ENCODE assay signal across 8 mouse cellular contexts in genomic region chr17:27028284-27028795, GRCm38 (mm10). TPM values are rescaled to one million over a fixed set of nuclear protein-coding genes. Genes with fewer than 3 reads are reported as not detected.
DNase-seq lines count a peak whose midpoint lies in the region; ATAC-seq and TF ChIP-seq lines count a peak whose summit lies in the region.

No protein-coding gene starts in this region.

- peaks cover 2 to 18% of the 10 kb centered on the region in 2 experiments; a peak in 2 of 4 replicates for H3K4me1 ChIP-seq in ES-E14 (ENCODE audit: control insufficient read depth in 2 of 2, insufficient read depth in 2 of 2, low read length in 2 of 2, poor library complexity in 1 of 2)
- peaks cover 16% of the 10 kb centered on the region for H3K4me1 ChIP-seq in forebrain, embryonic 16.5 days (replicated peaks; ENCODE audit: control insufficient read depth, insufficient read depth, low read length)
- H3K4me1 ChIP-seq in lung, embryonic 15.5 days: peaks cover 20% of the 10 kb centered on the region

- DNase-seq in ES-E14 (ENCODE audit: low read depth, low spot score): peak; percentile 75
- peak; percentile 90 for DNase-seq in cerebellum, adult 11-12 months
- peak; percentile 95 for DNase-seq in heart, postnatal 4 days
- peak; percentile 84 to 89 for DNase-seq in layer of hippocampus, adult 8-10 months (ENCODE audit: low spot score in 2 of 2)
- peak; percentile 83 for DNase-seq in ovary, adult 18-20 months (ENCODE audit: low spot score)
- DNase-seq in thymus, postnatal 0 days (ENCODE audit: low spot score): peak; percentile 78

- WGBS in forebrain, embryonic 16.5 days: under 1% methylated on average over 19 of the region's 19 CpGs
- WGBS in lung, embryonic 15.5 days: 1% methylated on average over 19 of the region's 19 CpGs

- peak overlapping the region; percentile 79 to 88 for H3K4me3 ChIP-seq in ES-E14 (ENCODE audit: insufficient read depth in 1 of 2, low read depth in 1 of 2, low read length in 2 of 2, poor library complexity in 1 of 2, severe bottlenecking in 1 of 2)
- peak overlapping the region; percentile 83 for H3K4me3 ChIP-seq in forebrain, embryonic 16.5 days (replicated peaks; ENCODE audit: low read length)
- peak overlapping the region; percentile 63 for H3K4me3 ChIP-seq in lung, embryonic 15.5 days

- in situ Hi-C loops in ES-E14 (cut with MboI; ENCODE audit: low sequenced_read_pairs in 2 of 2, unreplicated experiment in 2 of 2): no loop called here

- H3K4me2 ChIP-seq in forebrain, embryonic 16.5 days (ENCODE audit: low read length): peak overlapping the region; percentile 95
- H3K4me2 ChIP-seq in lung, embryonic 15.5 days: peak overlapping the region; percentile 83

- no peaks in the 10 kb centered on the region for H3K27me3 ChIP-seq in forebrain, embryonic 16.5 days (replicated peaks; ENCODE audit: control insufficient read depth, insufficient read depth, low read length)
- no peaks in the 10 kb centered on the region for H3K27me3 ChIP-seq in lung, embryonic 15.5 days

- H3K9ac ChIP-seq in ES-E14 (ENCODE audit: insufficient read depth, low read depth, low read length, poor library complexity, severe bottlenecking): peak overlapping the region; percentile 88
- peak overlapping the region; percentile 96 for H3K9ac ChIP-seq in forebrain, embryonic 16.5 days (replicated peaks; ENCODE audit: low read depth, low read length)
- peak overlapping the region; percentile 97 for H3K9ac ChIP-seq in lung, embryonic 15.5 days

- no peaks in the 10 kb centered on the region for H3K9me3 ChIP-seq in ES-E14 (ENCODE audit: control insufficient read depth, insufficient read depth, low read depth, low read length)
- H3K9me3 ChIP-seq in forebrain, embryonic 16.5 days (ENCODE audit: control insufficient read depth, low read length): no peaks in the 10 kb centered on the region
- no peaks in the 10 kb centered on the region for H3K9me3 ChIP-seq in lung, embryonic 15.5 days

- ATAC-seq in forebrain, embryonic 16.5 days: peak; percentile 87
- peak; percentile 80 for ATAC-seq in lung, embryonic 15.5 days (ENCODE audit: borderline replicate concordance, extremely low read depth, low FRiP score, low TSS enrichment)

- H3K27ac ChIP-seq in ES-E14 (ENCODE audit: insufficient read depth, low read depth, low read length, poor library complexity, severe bottlenecking): peak overlapping the region; percentile 64; the same call in 1 of the 2 replicates
- H3K27ac ChIP-seq in forebrain, embryonic 16.5 days (ENCODE audit: low read length): peak overlapping the region; percentile 60
- peak overlapping the region; percentile 71 for H3K27ac ChIP-seq in lung, embryonic 15.5 days

- peaks cover 11% of the 10 kb centered on the region; the same call in 1 of the 2 replicates for H3K36me3 ChIP-seq in ES-E14 (ENCODE audit: control insufficient read depth, insufficient read depth, low read length, poor library complexity, severe bottlenecking)
- H3K36me3 ChIP-seq in forebrain, embryonic 16.5 days (ENCODE audit: control insufficient read depth, insufficient read depth): peaks cover 2% of the 10 kb centered on the region; the same call in 1 of the 2 replicates
- H3K36me3 ChIP-seq in lung, embryonic 15.5 days: peaks cover 15% of the 10 kb centered on the region; the same call in 1 of the 2 replicates

TF ChIP-seq in ES-E14, 5 proteins besides CTCF, POLR2A, EP300 and RAD21:
- TF ChIP-seq HCFC1 (IDR thresholded peaks at IDR 0.05; ENCODE audit: borderline replicate concordance, insufficient read depth, low read length) (no peak; the same call in 1 of the 2 replicates), CHD2 (IDR thresholded peaks at IDR 0.05; ENCODE audit: low read depth, low read length) (peak; percentile 75)

RNA-seq across cellular contexts. Expression of gene Bak1, which starts 0.5 kb away (rescaled TPM):
- total RNA-seq in ES-E14 (2012; rRNA removed): 36.4 and 53.2 TPM in 2 replicates
- polyA plus RNA-seq in forebrain, embryonic 16.5 days (2015; fragmentation: Nextera tagmentation; extraction: Ambion mirVana): 2.2 and 2.7 TPM in 2 replicates
- 10 to 100 TPM; 46.8 to 52.4 TPM for total RNA-seq in heart, postnatal 4 days (2021)
- total RNA-seq in layer of hippocampus, adult 8-10 months (2022): 10 to 100 TPM; 11.6 to 15.9 (median 13.7) TPM
- 5.2 and 6.0 TPM in 2 replicates for polyA plus RNA-seq in lung, embryonic 15.5 days (2015; fragmentation: Nextera tagmentation; extraction: Ambion mirVana)
- 5.8 and 6.9 TPM in 2 replicates for polyA plus RNA-seq in thymus, postnatal 0 days (2015; fragmentation: Nextera tagmentation; extraction: Ambion mirVana)

RNA-seq across cellular contexts. Expression of gene Itpr3, which starts 28.8 kb away (rescaled TPM):
- total RNA-seq in ES-E14 (2012; rRNA removed): 44.1 and 74.5 TPM in 2 replicates
- 0.63 and 0.73 TPM in 2 replicates for polyA plus RNA-seq in forebrain, embryonic 16.5 days (2015; fragmentation: Nextera tagmentation; extraction: Ambion mirVana)
- total RNA-seq in heart, postnatal 4 days (2021): 1 to 10 TPM; 7.5 to 8.2 TPM
- total RNA-seq in layer of hippocampus, adult 8-10 months (2022): 1 to 10 TPM; 3.0 to 4.8 (median 3.7) TPM
- polyA plus RNA-seq in lung, embryonic 15.5 days (2015; fragmentation: Nextera tagmentation; extraction: Ambion mirVana): 4.7 and 4.9 TPM in 2 replicates
- 4.5 and 4.9 TPM in 2 replicates for polyA plus RNA-seq in thymus, postnatal 0 days (2015; fragmentation: Nextera tagmentation; extraction: Ambion mirVana)

RNA-seq across cellular contexts. Expression of gene Zbtb9, which starts 55.4 kb away (rescaled TPM):
- 6.7 and 8.2 TPM in 2 replicates for total RNA-seq in ES-E14 (2012; rRNA removed)
- polyA plus RNA-seq in forebrain, embryonic 16.5 days (2015; fragmentation: Nextera tagmentation; extraction: Ambion mirVana): 17.5 and 19.1 TPM in 2 replicates
- total RNA-seq in heart, postnatal 4 days (2021): 1 to 10 TPM; 3.9 to 5.5 TPM
- 10 to 100 TPM; 12.2 to 14.7 (median 13.7) TPM for total RNA-seq in layer of hippocampus, adult 8-10 months (2022)
- 16.3 and 16.9 TPM in 2 replicates for polyA plus RNA-seq in lung, embryonic 15.5 days (2015; fragmentation: Nextera tagmentation; extraction: Ambion mirVana)
- polyA plus RNA-seq in thymus, postnatal 0 days (2015; fragmentation: Nextera tagmentation; extraction: Ambion mirVana): 21.1 and 24.0 TPM in 2 replicates

Comparison
In these comparisons a context has a peak if more than half of its experiments do, and no peak if none do; other contexts are left out.
1. Peak in every context shown above with its lines: DNase-seq, ATAC-seq, H3K4me3 ChIP-seq and H3K27ac ChIP-seq.